Mouse (Mus musculus): ENCODE results near the gene Rcor3. TPM values are rescaled to one million over a fixed set of nuclear protein-coding genes. Genes with fewer than 3 reads are reported as not detected.

Rcor3 gene
- polyA plus RNA-seq, 1 experiment from 2014 or later, result 40.4 TPM

- H3K36me3 ChIP-seq (ENCODE audit: control insufficient read depth, insufficient read depth, low read length), result no peaks in the 10 kb centered on the region
- H3K4me1 ChIP-seq (ENCODE audit: control insufficient read depth, insufficient read depth, low read length), result no peaks in the 10 kb centered on the region
- H3K27ac ChIP-seq (ENCODE audit: low read length), result no peak overlapping the region
- H3K27me3 ChIP-seq (ENCODE audit: control insufficient read depth, insufficient read depth, low read depth, low read length), result no peaks in the 10 kb centered on the region
- no peak for ATAC-seq
- H3K4me3 ChIP-seq (ENCODE audit: low read depth, low read length), result no peak overlapping the region
- no peak overlapping the region for H3K4me2 ChIP-seq (ENCODE audit: low read length)
- no peaks in the 10 kb centered on the region for H3K9me3 ChIP-seq (replicated peaks; ENCODE audit: control insufficient read depth, low read length, poor library complexity, severe bottlenecking)
- 95% methylated on average over 8 of the region's 8 CpGs for WGBS
- no peak overlapping the region for H3K9ac ChIP-seq (ENCODE audit: low read depth, low read length)
Observed at GRCm38 (mm10) chr1:192063209-192063946, 74.5 kb downstream of the Rcor3 start.

- Histone ChIP-seq H3K4me2 (ENCODE audit: low read length) (no peak overlapping the region), H3K4me1 (ENCODE audit: control insufficient read depth, insufficient read depth, low read length) (no peaks in the 10 kb centered on the region), H3K9me3 (replicated peaks; ENCODE audit: control insufficient read depth, low read length, poor library complexity, severe bottlenecking) (no peaks in the 10 kb centered on the region), H3K36me3 (ENCODE audit: control insufficient read depth, insufficient read depth, low read length) (no peaks in the 10 kb centered on the region), H3K27ac (ENCODE audit: low read length) (no peak overlapping the region), H3K4me3 (ENCODE audit: low read depth, low read length) (no peak overlapping the region), H3K9ac (ENCODE audit: low read depth, low read length) (no peak overlapping the region), H3K27me3 (ENCODE audit: control insufficient read depth, insufficient read depth, low read depth, low read length) (no peaks in the 10 kb centered on the region)
- no peak for ATAC-seq
- WGBS, result 90% methylated on average over 14 of the region's 14 CpGs
Observed at GRCm38 (mm10) chr1:192062682-192063081, 75.2 kb downstream of the Rcor3 start.

- no peak for ATAC-seq
- Histone ChIP-seq H3K9ac (ENCODE audit: low read depth, low read length) (no peak overlapping the region), H3K27ac (ENCODE audit: low read length) (no peak overlapping the region), H3K36me3 (ENCODE audit: control insufficient read depth, insufficient read depth, low read length) (no peaks in the 10 kb centered on the region), H3K4me1 (ENCODE audit: control insufficient read depth, insufficient read depth, low read length) (no peaks in the 10 kb centered on the region), H3K27me3 (ENCODE audit: control insufficient read depth, insufficient read depth, low read depth, low read length) (no peaks in the 10 kb centered on the region), H3K9me3 (replicated peaks; ENCODE audit: control insufficient read depth, low read length, poor library complexity, severe bottlenecking) (no peaks in the 10 kb centered on the region), H3K4me3 (ENCODE audit: low read depth, low read length) (no peak overlapping the region), H3K4me2 (ENCODE audit: low read length) (no peak overlapping the region)
- 83% methylated on average over 4 of the region's 4 CpGs for WGBS
Observed at GRCm38 (mm10) chr1:192061666-192062306, 76.1 kb downstream of the Rcor3 start.

- H3K4me2 ChIP-seq (ENCODE audit: low read length), result no peak overlapping the region
- H3K4me3 ChIP-seq (ENCODE audit: low read depth, low read length), result no peak overlapping the region
- H3K36me3 ChIP-seq (ENCODE audit: control insufficient read depth, insufficient read depth, low read length), result no peaks in the 10 kb centered on the region
- no peaks in the 10 kb centered on the region for H3K27me3 ChIP-seq (ENCODE audit: control insufficient read depth, insufficient read depth, low read depth, low read length)
- no peaks in the 10 kb centered on the region for H3K4me1 ChIP-seq (ENCODE audit: control insufficient read depth, insufficient read depth, low read length)
- no peak overlapping the region for H3K9ac ChIP-seq (ENCODE audit: low read depth, low read length)
- no peak overlapping the region for H3K27ac ChIP-seq (ENCODE audit: low read length)
- no peaks in the 10 kb centered on the region for H3K9me3 ChIP-seq (replicated peaks; ENCODE audit: control insufficient read depth, low read length, poor library complexity, severe bottlenecking)
- 82% methylated on average over 10 of the region's 10 CpGs for WGBS
- no peak for ATAC-seq
Observed at GRCm38 (mm10) chr1:192058911-192059310, 79.0 kb downstream of the Rcor3 start.

DNA sequence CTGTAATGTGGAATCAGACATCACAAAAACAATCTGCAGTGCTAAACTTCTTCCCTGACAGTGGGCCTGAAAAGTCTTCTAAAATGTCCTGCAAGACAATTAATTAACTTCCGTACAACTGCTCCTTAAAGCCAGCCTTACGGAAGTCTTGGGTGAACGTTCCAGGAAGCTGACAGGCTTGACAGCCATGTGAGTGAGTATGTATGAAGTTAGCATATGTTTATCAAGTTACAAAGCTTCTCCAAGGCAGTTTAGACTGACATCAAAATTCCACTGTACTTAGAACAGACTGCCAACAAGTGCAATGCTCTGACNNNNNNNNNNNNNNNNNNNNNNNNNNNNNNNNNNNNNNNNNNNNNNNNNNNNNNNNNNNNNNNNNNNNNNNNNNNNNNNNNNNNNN lies 84.1 kb downstream of the Rcor3 start:
- no peaks in the 10 kb centered on the region for H3K9me3 ChIP-seq (replicated peaks; ENCODE audit: control insufficient read depth, low read length, poor library complexity, severe bottlenecking)
- 66% methylated on average over 3 of the region's 3 CpGs for WGBS
- no peak overlapping the region for H3K9ac ChIP-seq (ENCODE audit: low read depth, low read length)
- H3K36me3 ChIP-seq (ENCODE audit: control insufficient read depth, insufficient read depth, low read length), result no peaks in the 10 kb centered on the region
- H3K27ac ChIP-seq (ENCODE audit: low read length), result no peak overlapping the region
- no peaks in the 10 kb centered on the region for H3K27me3 ChIP-seq (ENCODE audit: control insufficient read depth, insufficient read depth, low read depth, low read length)
- H3K4me2 ChIP-seq (ENCODE audit: low read length), result no peak overlapping the region
- ATAC-seq, result no peak
- no peak overlapping the region for H3K4me3 ChIP-seq (ENCODE audit: low read depth, low read length)
- no peaks in the 10 kb centered on the region for H3K4me1 ChIP-seq (ENCODE audit: control insufficient read depth, insufficient read depth, low read length)

- no peak for ATAC-seq
- Histone ChIP-seq H3K9me3 (replicated peaks; ENCODE audit: control insufficient read depth, low read length, poor library complexity, severe bottlenecking) (no peaks in the 10 kb centered on the region), H3K4me1 (ENCODE audit: control insufficient read depth, insufficient read depth, low read length) (no peaks in the 10 kb centered on the region), H3K9ac (ENCODE audit: low read depth, low read length) (no peak overlapping the region), H3K27me3 (ENCODE audit: control insufficient read depth, insufficient read depth, low read depth, low read length) (no peaks in the 10 kb centered on the region), H3K27ac (ENCODE audit: low read length) (no peak overlapping the region), H3K4me2 (ENCODE audit: low read length) (no peak overlapping the region), H3K36me3 (ENCODE audit: control insufficient read depth, insufficient read depth, low read length) (no peaks in the 10 kb centered on the region), H3K4me3 (ENCODE audit: low read depth, low read length) (no peak overlapping the region)
- WGBS, result 85% methylated on average over 5 of the region's 5 CpGs
Observed at GRCm38 (mm10) chr1:192052986-192053385, 84.9 kb downstream of the Rcor3 start.

DNA sequence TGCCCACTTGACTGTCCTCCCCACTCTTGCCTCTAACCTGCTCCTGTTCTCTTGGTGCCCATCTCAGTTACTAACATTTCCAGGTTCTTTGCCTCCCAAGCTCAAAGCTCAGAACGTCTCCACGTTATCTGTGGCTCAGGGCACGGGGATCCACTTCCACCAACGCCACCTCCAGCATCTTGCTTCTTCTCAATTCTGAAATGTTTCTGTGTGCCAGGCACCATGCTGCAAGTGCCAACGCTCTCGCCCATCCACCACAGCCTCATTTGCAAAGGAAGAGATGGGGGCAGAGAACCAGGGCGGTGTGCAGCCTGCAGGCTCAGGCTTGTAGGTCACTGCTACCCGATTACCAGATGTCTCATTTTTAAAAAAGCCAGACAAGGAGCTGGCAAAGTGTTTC lies 85.4 kb downstream of the Rcor3 start:
- WGBS, result 93% methylated on average over 8 of the region's 8 CpGs
- Histone ChIP-seq H3K27ac (ENCODE audit: low read length) (no peak overlapping the region), H3K9me3 (replicated peaks; ENCODE audit: control insufficient read depth, low read length, poor library complexity, severe bottlenecking) (no peaks in the 10 kb centered on the region), H3K4me2 (ENCODE audit: low read length) (no peak overlapping the region), H3K36me3 (ENCODE audit: control insufficient read depth, insufficient read depth, low read length) (no peaks in the 10 kb centered on the region), H3K27me3 (ENCODE audit: control insufficient read depth, insufficient read depth, low read depth, low read length) (no peaks in the 10 kb centered on the region), H3K4me3 (ENCODE audit: low read depth, low read length) (no peak overlapping the region), H3K9ac (ENCODE audit: low read depth, low read length) (no peak overlapping the region), H3K4me1 (ENCODE audit: control insufficient read depth, insufficient read depth, low read length) (no peaks in the 10 kb centered on the region)
- no peak for ATAC-seq

Other genes with a start within 250 kb of the Rcor3 start
- gene Slc30a1, start 231.3 kb downstream of the Rcor3 start, polyA plus RNA-seq (2015; fragmentation: Nextera tagmentation; extraction: Ambion mirVana), result 2.3 and 2.8 TPM in 2 replicates
- 2.5 and 3.0 TPM in 2 replicates for gene Rd3, start 160.7 kb downstream of the Rcor3 start, polyA plus RNA-seq (2015; fragmentation: Nextera tagmentation; extraction: Ambion mirVana)
- 1.6 and 2.7 TPM in 2 replicates for gene Traf5, start 45.5 kb downstream of the Rcor3 start, polyA plus RNA-seq (2015; fragmentation: Nextera tagmentation; extraction: Ambion mirVana)
- 2.9 and 3.0 TPM in 2 replicates for gene Kcnh1, start 52.7 kb upstream of the Rcor3 start, polyA plus RNA-seq (2015; fragmentation: Nextera tagmentation; extraction: Ambion mirVana)